ENCODE assay signal across 8 mouse cellular contexts in the genomic region with DNA sequence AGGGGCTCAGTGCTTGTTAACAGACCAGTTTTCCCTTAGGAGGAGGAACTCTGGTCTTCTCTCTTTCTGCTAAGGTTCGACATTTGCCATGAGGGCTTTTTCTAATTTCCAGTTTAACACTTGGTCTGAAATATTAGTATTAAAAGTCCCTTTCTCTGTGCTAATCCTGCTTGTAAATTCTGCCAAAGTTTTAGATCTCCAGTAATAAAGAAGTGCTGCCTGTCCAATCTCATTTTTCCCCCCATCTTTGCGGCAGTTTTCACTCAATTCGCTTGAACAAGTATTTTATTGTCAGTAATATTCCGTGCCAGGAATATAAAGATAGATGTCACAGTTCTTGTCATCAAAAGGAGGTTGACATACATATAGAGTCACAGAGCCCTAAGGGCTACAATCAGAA. TPM values are rescaled to one million over a fixed set of nuclear protein-coding genes. Genes with fewer than 3 reads are reported as not detected.
A peak's percentile ranks its signal among the peaks of the same experiment; 100 is the strongest.
DNase-seq lines count a peak whose midpoint lies in the region; ATAC-seq lines count a peak whose summit lies in the region.

A gene (minus strand): TSS at position 101 of the 400 bp plus-strand sequence.

- H3K4me1 ChIP-seq in lung, embryonic 15.5 days: peaks cover 15% of the 10 kb centered on the region
- H3K4me1 ChIP-seq in embryonic facial prominence, embryonic 15.5 days: peaks cover 23% of the 10 kb centered on the region
- H3K4me1 ChIP-seq in hindbrain, embryonic 11.5 days (replicated peaks; ENCODE audit: control insufficient read depth, insufficient read depth, low read length): 0 out of 2 replicates have a peak, but pooled peaks cover 2% of the 10 kb centered on the region
- peaks cover 24% of the 10 kb centered on the region for H3K4me1 ChIP-seq in liver, embryonic 15.5 days (replicated peaks)

- H3K27me3 ChIP-seq in lung, embryonic 15.5 days: no peaks in the 10 kb centered on the region
- no peaks in the 10 kb centered on the region for H3K27me3 ChIP-seq in embryonic facial prominence, embryonic 15.5 days
- H3K27me3 ChIP-seq in hindbrain, embryonic 11.5 days (ENCODE audit: control insufficient read depth, insufficient read depth, low read length): no peaks in the 10 kb centered on the region
- H3K27me3 ChIP-seq in liver, embryonic 15.5 days: no peaks in the 10 kb centered on the region

- 34% methylated on average over 4 of the region's 4 CpGs for WGBS in lung, embryonic 15.5 days
- 25% methylated on average over 4 of the region's 4 CpGs for WGBS in embryonic facial prominence, embryonic 15.5 days
- 41% methylated on average over 4 of the region's 4 CpGs for WGBS in hindbrain, embryonic 11.5 days
- 43% methylated on average over 4 of the region's 4 CpGs for WGBS in liver, embryonic 15.5 days (ENCODE audit: insufficient replicate concordance)

- no peaks in the 10 kb centered on the region for H3K9me3 ChIP-seq in lung, embryonic 15.5 days
- no peaks in the 10 kb centered on the region for H3K9me3 ChIP-seq in embryonic facial prominence, embryonic 15.5 days (replicated peaks)
- no peaks in the 10 kb centered on the region for H3K9me3 ChIP-seq in hindbrain, embryonic 11.5 days (ENCODE audit: control insufficient read depth, low read length)
- H3K9me3 ChIP-seq in liver, embryonic 15.5 days (replicated peaks): no peaks in the 10 kb centered on the region

- peak within 1 kb of the TSS; percentile 92 for H3K9ac ChIP-seq in lung, embryonic 15.5 days
- H3K9ac ChIP-seq in embryonic facial prominence, embryonic 15.5 days: peak within 1 kb of the TSS; percentile 98
- peak within 1 kb of the TSS; percentile 93 for H3K9ac ChIP-seq in hindbrain, embryonic 11.5 days (ENCODE audit: low read depth, low read length)
- peak within 1 kb of the TSS; percentile 96 for H3K9ac ChIP-seq in liver, embryonic 15.5 days

- peak within 1 kb of the TSS; percentile 94 for H3K27ac ChIP-seq in lung, embryonic 15.5 days
- peak within 1 kb of the TSS; percentile 96 for H3K27ac ChIP-seq in embryonic facial prominence, embryonic 15.5 days (replicated peaks)
- H3K27ac ChIP-seq in hindbrain, embryonic 11.5 days (ENCODE audit: low read depth, low read length): peak within 1 kb of the TSS; percentile 76
- peak within 1 kb of the TSS; percentile 96 for H3K27ac ChIP-seq in liver, embryonic 15.5 days (replicated peaks)

- H3K36me3 ChIP-seq in lung, embryonic 15.5 days: no peaks in the 10 kb centered on the region
- no peaks in the 10 kb centered on the region for H3K36me3 ChIP-seq in embryonic facial prominence, embryonic 15.5 days
- no peaks in the 10 kb centered on the region for H3K36me3 ChIP-seq in hindbrain, embryonic 11.5 days (ENCODE audit: control insufficient read depth, insufficient read depth, low read length)
- H3K36me3 ChIP-seq in liver, embryonic 15.5 days (replicated peaks): no peaks in the 10 kb centered on the region

- H3K4me2 ChIP-seq in lung, embryonic 15.5 days: peak within 1 kb of the TSS; percentile 71
- H3K4me2 ChIP-seq in embryonic facial prominence, embryonic 15.5 days (replicated peaks): peak within 1 kb of the TSS; percentile 72
- peak within 1 kb of the TSS; percentile 61 for H3K4me2 ChIP-seq in hindbrain, embryonic 11.5 days (replicated peaks; ENCODE audit: low read depth, low read length)
- peak within 1 kb of the TSS; percentile 87 for H3K4me2 ChIP-seq in liver, embryonic 15.5 days

- ATAC-seq in lung, embryonic 15.5 days (ENCODE audit: borderline replicate concordance, extremely low read depth, low FRiP score, low TSS enrichment): no peak
- ATAC-seq in embryonic facial prominence, embryonic 15.5 days (ENCODE audit: insufficient number of reproducible peaks, low FRiP score, low TSS enrichment, low read depth): no peak
- ATAC-seq in hindbrain, embryonic 11.5 days (ENCODE audit: low FRiP score): no peak
- ATAC-seq in liver, embryonic 15.5 days (ENCODE audit: insufficient read depth): no peak

- no peak for DNase-seq in lung, postnatal 10 days
- no peak for DNase-seq in hindbrain, embryonic 11.5 days (ENCODE audit: low spot score)
- DNase-seq in urinary bladder, postnatal 25 days (ENCODE audit: low spot score): no peak
- DNase-seq in B cell, adult 2 months: no peak
- DNase-seq in cerebellum, postnatal 4 days (ENCODE audit: low spot score in 2 of 2): no peak

- H3K4me3 ChIP-seq in lung, embryonic 15.5 days: peak within 1 kb of the TSS; percentile 91
- peak within 1 kb of the TSS; percentile 100 for H3K4me3 ChIP-seq in embryonic facial prominence, embryonic 15.5 days (replicated peaks)
- H3K4me3 ChIP-seq in hindbrain, embryonic 11.5 days (ENCODE audit: low read depth, low read length): peak within 1 kb of the TSS; percentile 88
- H3K4me3 ChIP-seq in liver, embryonic 15.5 days (replicated peaks): peak within 1 kb of the TSS; percentile 96

RNA-seq across cellular contexts. Expression of the gene that starts here (rescaled TPM):
- 4.9 and 5.2 TPM in 2 replicates for polyA plus RNA-seq in lung, embryonic 15.5 days (2015; fragmentation: Nextera tagmentation; extraction: Ambion mirVana)
- 5.3 and 5.4 TPM in 2 replicates for polyA plus RNA-seq in embryonic facial prominence, embryonic 15.5 days (2015; fragmentation: Nextera tagmentation; extraction: Ambion mirVana)
- polyA plus RNA-seq in hindbrain, embryonic 11.5 days (2014; fragmentation: Nextera tagmentation; extraction: Ambion mirVana): 7.4 and 7.9 TPM in 2 replicates
- 2.2 and 2.6 TPM in 2 replicates for polyA plus RNA-seq in liver, embryonic 15.5 days (2015; fragmentation: Nextera tagmentation; extraction: Ambion mirVana)
